Mouse (Mus musculus) ES-Bruce4 (cell line): ENCODE data around the gene Col28a1.

ENCODE experiments used
- CTCF ChIP-seq: IDR thresholded peaks from one replicate; pipeline ENCODE4 v1.8.1; 2011; ENCODE audit warnings: low read depth, low read length
- EP300 ChIP-seq: IDR thresholded peaks from 2 replicates; pipeline ENCODE4 v1.6.1; 2011; ENCODE audit warnings: low read depth, low read length; ENCODE audit not compliant: insufficient read depth
- POLR2A ChIP-seq: IDR thresholded peaks from one replicate; pipeline ENCODE4 v1.8.1; 2011; ENCODE audit warnings: low read length; ENCODE audit not compliant: insufficient read depth

DNA sequence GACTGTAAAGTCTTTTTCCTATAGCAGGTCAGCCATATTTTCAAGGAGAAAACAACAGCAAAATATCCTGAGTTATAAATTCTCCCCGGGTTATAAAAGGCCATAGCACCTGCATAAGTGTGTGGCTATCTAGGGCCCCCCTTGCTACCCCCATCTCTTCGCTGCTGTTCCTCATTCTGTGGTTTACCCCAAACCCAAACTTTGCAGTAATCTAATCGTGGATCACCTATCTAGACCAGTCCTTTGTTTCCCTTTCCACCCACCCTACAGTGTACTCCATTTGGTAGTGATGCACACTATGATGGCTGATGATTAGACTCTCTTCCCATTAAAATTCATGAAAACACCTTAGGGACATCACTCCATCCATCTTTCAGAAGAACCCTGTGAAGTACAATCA is 125.3 kb downstream of the Col28a1 start:
- TF ChIP-seq CTCF: no peak
- no peak for TF ChIP-seq EP300
- no peak for TF ChIP-seq POLR2A
